In genomic region chr2:119988952-119989351, GRCm38 (mm10) we compare ENCODE assay signal across 33 mouse cellular contexts. TPM values are rescaled to one million over a fixed set of nuclear protein-coding genes. Genes with fewer than 3 reads are reported as not detected.
A peak's percentile ranks its signal among the peaks of the same experiment; 100 is the strongest.
DNase-seq lines count a peak whose midpoint lies in the region; ATAC-seq and TF ChIP-seq lines count a peak whose summit lies in the region.
"Had no signal": no experiment of that assay in that cellular context is flagged by ENCODE, and none has a peak within 500 bp of the region (broad histone marks: within the 10 kb centered on the region; RNA-seq: fewer than 3 reads in every experiment).

No protein-coding gene starts in this region.

- no peak for ATAC-seq in intestine, postnatal 0 days
- no peak for ATAC-seq in intestine, embryonic 16.5 days
- ATAC-seq: forebrain, postnatal 0 days; hindbrain, embryonic 16.5 days; intestine, embryonic 15.5 days; liver, postnatal 0 days had no signal

- no peaks in the 10 kb centered on the region for H3K36me3 ChIP-seq in intestine, postnatal 0 days (ENCODE audit: control insufficient read depth, insufficient read depth)
- 0 out of 2 replicates have a peak, but pooled peaks cover 2% of the 10 kb centered on the region for H3K36me3 ChIP-seq in intestine, embryonic 16.5 days (ENCODE audit: control insufficient read depth, insufficient read depth, low read length)
- H3K36me3 ChIP-seq: embryonic facial prominence, embryonic 10.5 days; forebrain, embryonic 12.5 days; heart, embryonic 12.5 days; intestine, embryonic 15.5 days; midbrain, embryonic 12.5 days; neural tube, embryonic 12.5 days had no signal

- 62% methylated on average over 4 of the region's 4 CpGs for WGBS in intestine, postnatal 0 days
- WGBS in intestine, embryonic 16.5 days, result 82% methylated on average over 4 of the region's 4 CpGs

- H3K27me3 ChIP-seq in intestine, postnatal 0 days (replicated peaks; ENCODE audit: control insufficient read depth, insufficient read depth, low read length), result no peaks in the 10 kb centered on the region
- H3K27me3 ChIP-seq in intestine, embryonic 16.5 days (replicated peaks; ENCODE audit: control insufficient read depth, insufficient read depth, low read length), result no peaks in the 10 kb centered on the region
- H3K27me3 ChIP-seq: embryonic facial prominence, embryonic 15.5 days; forebrain, embryonic 12.5 days; heart, embryonic 12.5 days; intestine, embryonic 15.5 days; limb, embryonic 12.5 days; midbrain, embryonic 12.5 days; neural tube, embryonic 12.5 days had no signal

- H3K4me3 ChIP-seq in intestine, postnatal 0 days (ENCODE audit: low read depth, low read length), result no peak overlapping the region
- H3K4me3 ChIP-seq in intestine, embryonic 16.5 days (ENCODE audit: low read length), result no peak overlapping the region
- H3K4me3 ChIP-seq: embryonic facial prominence, embryonic 10.5 days; embryonic facial prominence, embryonic 15.5 days; forebrain, embryonic 12.5 days; heart, embryonic 12.5 days; intestine, embryonic 15.5 days; layer of hippocampus, adult 2 months; left cerebral cortex, adult 2 months; limb, embryonic 12.5 days; midbrain, embryonic 12.5 days; myocyte; neural tube, embryonic 12.5 days had no signal

- no peak for TF ChIP-seq CTCF in intestine, postnatal 0 days (IDR thresholded peaks at IDR 0.05; ENCODE audit: low read depth)

- H3K9me3 ChIP-seq in intestine, postnatal 0 days (ENCODE audit: control insufficient read depth), result no peaks in the 10 kb centered on the region
- H3K9me3 ChIP-seq in intestine, embryonic 16.5 days (ENCODE audit: control insufficient read depth, low read length), result no peaks in the 10 kb centered on the region
- H3K9me3 ChIP-seq: embryonic facial prominence, embryonic 10.5 days; embryonic facial prominence, embryonic 15.5 days; forebrain, embryonic 12.5 days; heart, embryonic 12.5 days; intestine, embryonic 15.5 days; limb, embryonic 12.5 days; midbrain, embryonic 12.5 days; neural tube, embryonic 12.5 days had no signal

- no peak overlapping the region for H3K9ac ChIP-seq in intestine, postnatal 0 days (ENCODE audit: low read depth, low read length)
- H3K9ac ChIP-seq in intestine, embryonic 16.5 days (ENCODE audit: low read depth, low read length), result no peak overlapping the region
- H3K9ac ChIP-seq: embryonic facial prominence, embryonic 15.5 days; forebrain, embryonic 12.5 days; forebrain, postnatal 0 days; heart, embryonic 12.5 days; intestine, embryonic 15.5 days; limb, embryonic 12.5 days; liver, postnatal 0 days; midbrain, embryonic 12.5 days; neural tube, embryonic 12.5 days had no signal

- 0 out of 2 replicates have a peak overlapping the region, but pooled peaks have one; percentile 15 for H3K27ac ChIP-seq in intestine, postnatal 0 days (ENCODE audit: low read depth, low read length)
- no peak overlapping the region for H3K27ac ChIP-seq in intestine, embryonic 16.5 days (ENCODE audit: low read length)
- H3K27ac ChIP-seq: embryonic facial prominence, embryonic 10.5 days; embryonic facial prominence, embryonic 15.5 days; forebrain, embryonic 12.5 days; intestine, embryonic 15.5 days; layer of hippocampus, adult 2 months; left cerebral cortex, adult 2 months; limb, embryonic 12.5 days; macrophage; midbrain, embryonic 12.5 days; neural tube, embryonic 12.5 days; stomach, postnatal 0 days had no signal

- intact Hi-C loops in heart, postnatal 14 days (cut with DNase I), result no loop called here

- peak; percentile 65 for DNase-seq in kidney, adult 9 months
- DNase-seq in kidney, postnatal 14 days, result no peak
- DNase-seq in 416B (ENCODE audit: low read depth), result peak; percentile 25
- DNase-seq in kidney, postnatal 36 days, result peak; percentile 57 to 66
- no peak for DNase-seq in heart, postnatal 14 days
- DNase-seq: adrenal gland, postnatal 36 days; B cell, adult 2 months; cerebellum, adult 2 months; cerebellum, postnatal 14 days; forebrain, postnatal 0 days; gastrocnemius, postnatal 25 days; heart, adult 18-20 months; liver, postnatal 0 days; right cerebral cortex, postnatal 4 days; thymus, adult 18-20 months; thymus, postnatal 25 days had no signal

- no peak overlapping the region for H3K4me2 ChIP-seq in intestine, postnatal 0 days (replicated peaks; ENCODE audit: low read depth)
- H3K4me2 ChIP-seq in intestine, embryonic 16.5 days (ENCODE audit: low read depth, low read length), result no peak overlapping the region
- H3K4me2 ChIP-seq: embryonic facial prominence, embryonic 15.5 days; forebrain, embryonic 12.5 days; heart, embryonic 12.5 days; intestine, embryonic 15.5 days; limb, embryonic 12.5 days; liver, embryonic 11.5 days; midbrain, embryonic 12.5 days; neural tube, embryonic 12.5 days had no signal

- H3K4me1 ChIP-seq in intestine, postnatal 0 days (replicated peaks; ENCODE audit: control insufficient read depth, insufficient read depth, low read length), result peaks cover 4% of the 10 kb centered on the region; the same call in 1 of the 2 replicates
- peaks cover 8% of the 10 kb centered on the region; the same call in 1 of the 2 replicates for H3K4me1 ChIP-seq in intestine, embryonic 16.5 days (ENCODE audit: control insufficient read depth, insufficient read depth, low read length)
- H3K4me1 ChIP-seq: forebrain, embryonic 12.5 days; limb, embryonic 12.5 days; neural tube, embryonic 12.5 days had no signal

RNA-seq across cellular contexts. Expression of gene Mapkbp1, which starts 16.5 kb away (rescaled TPM):
- 1.5 and 1.6 TPM in 2 replicates for polyA plus RNA-seq in intestine, postnatal 0 days (2015; fragmentation: Nextera tagmentation; extraction: Ambion mirVana)
- polyA plus RNA-seq in intestine, embryonic 16.5 days (2015; fragmentation: Nextera tagmentation; extraction: Ambion mirVana), result 2.0 and 2.4 TPM in 2 replicates
- total RNA-seq in heart, postnatal 14 days (2021), result 10 to 100 TPM; 11.0 to 12.2 TPM

RNA-seq across cellular contexts. Expression of gene Jmjd7, which starts 38.3 kb away (rescaled TPM):
- 8.9 and 9.1 TPM in 2 replicates for polyA plus RNA-seq in intestine, postnatal 0 days (2015; fragmentation: Nextera tagmentation; extraction: Ambion mirVana)
- polyA plus RNA-seq in intestine, embryonic 16.5 days (2015; fragmentation: Nextera tagmentation; extraction: Ambion mirVana), result 16.1 and 17.4 TPM in 2 replicates
- total RNA-seq in heart, postnatal 14 days (2021), result 1 to 10 TPM; 7.5 to 8.8 TPM

RNA-seq across cellular contexts. Expression of gene Gm28042, which starts 38.3 kb away (rescaled TPM):
- polyA plus RNA-seq in intestine, postnatal 0 days (2015; fragmentation: Nextera tagmentation; extraction: Ambion mirVana), result 1.3 TPM in 2 replicates
- 2.4 and 3.8 TPM in 2 replicates for polyA plus RNA-seq in intestine, embryonic 16.5 days (2015; fragmentation: Nextera tagmentation; extraction: Ambion mirVana)
- 1 to 10 TPM; 1.1 to 2.1 TPM for total RNA-seq in heart, postnatal 14 days (2021)
- polyA plus RNA-seq: macrophage had no signal

RNA-seq across cellular contexts. Expression of gene Pla2g4b, which starts 44.3 kb away (rescaled TPM):
- polyA plus RNA-seq in intestine, postnatal 0 days (2015; fragmentation: Nextera tagmentation; extraction: Ambion mirVana), result 0.81 and 0.99 TPM in 2 replicates
- polyA plus RNA-seq in intestine, embryonic 16.5 days (2015; fragmentation: Nextera tagmentation; extraction: Ambion mirVana), result 0.49 and 0.94 TPM in 2 replicates
- total RNA-seq in heart, postnatal 14 days (2021), result 1 to 10 TPM; 1.9 to 2.5 TPM

Comparison
In these comparisons a context has a peak if more than half of its experiments do, and no peak if none do; other contexts are left out.
1. DNase-seq: peak in kidney, adult 9 months (single experiment), 416B (single experiment) and kidney, postnatal 36 days (2 of 2); none in kidney, postnatal 14 days (single experiment) and heart, postnatal 14 days (0 of 2).